In genomic region chr12:110294891-110295290, GRCm38 (mm10) we compare ENCODE assay signal across 21 mouse cellular contexts. TPM values are rescaled to one million over a fixed set of nuclear protein-coding genes. Genes with fewer than 3 reads are reported as not detected.
DNase-seq lines count a peak whose midpoint lies in the region; ATAC-seq lines count a peak whose summit lies in the region.
"Had no signal": no experiment of that assay in that cellular context is flagged by ENCODE, and none has a peak within 500 bp of the region (broad histone marks: within the 10 kb centered on the region; RNA-seq: fewer than 3 reads in every experiment).

No protein-coding gene starts in this region.

- no peaks in the 10 kb centered on the region for H3K4me1 ChIP-seq in heart, embryonic 10.5 days
- H3K4me1 ChIP-seq in lung, embryonic 16.5 days (replicated peaks; ENCODE audit: control insufficient read depth, insufficient read depth, low read length), result 0 out of 2 replicates have a peak, but pooled peaks cover 2% of the 10 kb centered on the region
- peaks cover 20% of the 10 kb centered on the region for H3K4me1 ChIP-seq in embryonic facial prominence, embryonic 10.5 days
- no peaks in the 10 kb centered on the region for H3K4me1 ChIP-seq in intestine, embryonic 15.5 days (replicated peaks)
- H3K4me1 ChIP-seq: liver, embryonic 13.5 days had no signal

- H3K27me3 ChIP-seq in heart, embryonic 10.5 days (ENCODE audit: insufficient read depth, poor library complexity, severe bottlenecking), result peaks cover 56% of the 10 kb centered on the region
- no peaks in the 10 kb centered on the region for H3K27me3 ChIP-seq in lung, embryonic 16.5 days (ENCODE audit: control insufficient read depth, insufficient read depth, low read depth, low read length)
- peaks cover 17% of the 10 kb centered on the region for H3K27me3 ChIP-seq in embryonic facial prominence, embryonic 10.5 days (replicated peaks; ENCODE audit: low read depth, poor library complexity, severe bottlenecking)
- H3K27me3 ChIP-seq in intestine, embryonic 15.5 days (replicated peaks), result no peaks in the 10 kb centered on the region
- H3K27me3 ChIP-seq: liver, embryonic 13.5 days had no signal

- H3K9me3 ChIP-seq in heart, embryonic 10.5 days, result no peaks in the 10 kb centered on the region
- H3K9me3 ChIP-seq in lung, embryonic 16.5 days (ENCODE audit: control insufficient read depth, low read length), result no peaks in the 10 kb centered on the region
- H3K9me3 ChIP-seq in embryonic facial prominence, embryonic 10.5 days, result no peaks in the 10 kb centered on the region
- H3K9me3 ChIP-seq in intestine, embryonic 15.5 days, result no peaks in the 10 kb centered on the region
- H3K9me3 ChIP-seq: liver, embryonic 13.5 days had no signal

- H3K9ac ChIP-seq in lung, embryonic 16.5 days (ENCODE audit: low read length), result no peak overlapping the region
- H3K9ac ChIP-seq in intestine, embryonic 15.5 days, result no peak overlapping the region
- H3K9ac ChIP-seq: hindbrain, embryonic 13.5 days; liver, embryonic 13.5 days had no signal

- 73% methylated on average over 16 of the region's 16 CpGs for WGBS in heart, embryonic 10.5 days
- 55% methylated on average over 16 of the region's 16 CpGs for WGBS in lung, embryonic 16.5 days
- WGBS in embryonic facial prominence, embryonic 10.5 days, result 80% methylated on average over 16 of the region's 16 CpGs
- 62% methylated on average over 16 of the region's 16 CpGs for WGBS in intestine, embryonic 15.5 days

- no peak overlapping the region for H3K27ac ChIP-seq in heart, embryonic 10.5 days
- no peak overlapping the region for H3K27ac ChIP-seq in lung, embryonic 16.5 days (ENCODE audit: low read length)
- no peak overlapping the region for H3K27ac ChIP-seq in embryonic facial prominence, embryonic 10.5 days (replicated peaks)
- no peak overlapping the region for H3K27ac ChIP-seq in intestine, embryonic 15.5 days
- H3K27ac ChIP-seq: gastrocnemius, adult 2 months; hindbrain, embryonic 13.5 days; liver, embryonic 13.5 days had no signal

- no peak overlapping the region; the same call in 1 of the 2 replicates for H3K4me2 ChIP-seq in lung, embryonic 16.5 days (ENCODE audit: low read depth, low read length)
- peak overlapping the region; percentile 31; the same call in 1 of the 2 replicates for H3K4me2 ChIP-seq in intestine, embryonic 15.5 days (replicated peaks)
- H3K4me2 ChIP-seq: hindbrain, embryonic 13.5 days; liver, embryonic 13.5 days had no signal

- H3K36me3 ChIP-seq in heart, embryonic 10.5 days, result no peaks in the 10 kb centered on the region
- H3K36me3 ChIP-seq in lung, embryonic 16.5 days (ENCODE audit: control insufficient read depth, insufficient read depth, low read length), result no peaks in the 10 kb centered on the region
- H3K36me3 ChIP-seq in embryonic facial prominence, embryonic 10.5 days (replicated peaks), result no peaks in the 10 kb centered on the region
- no peaks in the 10 kb centered on the region for H3K36me3 ChIP-seq in intestine, embryonic 15.5 days
- H3K36me3 ChIP-seq: hindbrain, embryonic 13.5 days; liver, embryonic 13.5 days had no signal

- DNase-seq in heart, embryonic 10.5 days (ENCODE audit: low spot score), result peak; percentile 73
- no peak for DNase-seq in heart, adult 18-20 months
- DNase-seq in lung, adult 18-20 months, result no peak
- DNase-seq in embryonic facial prominence, embryonic 10.5 days (ENCODE audit: low spot score), result peak; percentile 6
- DNase-seq: adrenal gland, postnatal 36 days; cerebellum, adult 8-10 months; embryo, embryonic 11 days; gastrocnemius, adult 2 months; kidney, adult 2 months; layer of hippocampus, postnatal 36 days; liver, embryonic 13.5 days; midbrain, embryonic 14.5 days; retina, postnatal 1 day; right cerebral cortex, postnatal 4 days; thymus, adult 18-20 months had no signal

- 0 out of 2 replicates have a peak, but pooled peaks have one; percentile 43 for ATAC-seq in lung, embryonic 16.5 days (ENCODE audit: low read depth)
- no peak for ATAC-seq in intestine, embryonic 15.5 days
- ATAC-seq in granulocyte monocyte progenitor cell, adult 5-6 weeks (replicated peaks; ENCODE audit: poor library complexity, severe bottlenecking), result no peak

- H3K4me3 ChIP-seq in heart, embryonic 10.5 days, result no peak overlapping the region
- H3K4me3 ChIP-seq in lung, embryonic 16.5 days (ENCODE audit: low read length), result no peak overlapping the region
- H3K4me3 ChIP-seq in embryonic facial prominence, embryonic 10.5 days, result no peak overlapping the region
- H3K4me3 ChIP-seq in intestine, embryonic 15.5 days (replicated peaks), result no peak overlapping the region
- H3K4me3 ChIP-seq: gastrocnemius, adult 2 months; hindbrain, embryonic 13.5 days; liver, embryonic 13.5 days had no signal

RNA-seq across cellular contexts. Expression of gene Dio3, which starts 16.0 kb away (rescaled TPM):
- 0.25 and 0.47 TPM in 2 replicates for polyA plus RNA-seq in heart, embryonic 10.5 days (2016; fragmentation: Nextera tagmentation; extraction: Ambion mirVana)
- total RNA-seq in heart, adult 18-20 months (2021), result not detected
- 0.19 and 0.38 TPM in 2 replicates for polyA plus RNA-seq in lung, embryonic 16.5 days (2015; fragmentation: Nextera tagmentation; extraction: Ambion mirVana)
- 0.89 and 1.2 TPM in 2 replicates for polyA plus RNA-seq in embryonic facial prominence, embryonic 10.5 days (2016; fragmentation: Nextera tagmentation; extraction: Ambion mirVana)
- 1.7 and 2.2 TPM in 2 replicates for polyA plus RNA-seq in intestine, embryonic 15.5 days (2015; fragmentation: Nextera tagmentation; extraction: Ambion mirVana)
- not detected in 2 replicates for total RNA-seq in granulocyte monocyte progenitor cell, adult 5-6 weeks (2014; fragmentation: Nextera tagmentation)
- total RNA-seq in granulocyte monocyte progenitor cell, adult 5-6 weeks (2017), result not detected in 2 replicates
- total RNA-seq: heart, postnatal 14 days; neutrophil, adult 5-6 weeks had no signal

Comparison
In these comparisons a context has a peak if more than half of its experiments do, and no peak if none do; other contexts are left out.
1. DNase-seq: peak in heart, embryonic 10.5 days (single experiment) and embryonic facial prominence, embryonic 10.5 days (single experiment); none in heart, adult 18-20 months (0 of 2) and lung, adult 18-20 months (0 of 2).